Mouse (Mus musculus) cortical plate, adult 2 months (tissue): ENCODE measurements around the gene Wipf1. TPM values are rescaled to one million over a fixed set of nuclear protein-coding genes. Genes with fewer than 3 reads are reported as not detected.

ENCODE experiments used
- H3K27ac ChIP-seq: fragments of 200-500 bp; 2 replicates; pipeline ENCODE4 v1.5.1; 2012; ENCODE audit warnings: low read length, control low read depth, inconsistent platforms; ENCODE audit not compliant: insufficient read depth
- H3K4me1 ChIP-seq: fragments of 200-500 bp; 2 replicates; pipeline ENCODE4 v1.6.1; 2011; ENCODE audit warnings: low read length; ENCODE audit not compliant: control insufficient read depth, insufficient read depth
- H3K4me3 ChIP-seq: fragments of 200-500 bp; 2 replicates; pipeline ENCODE4 v1.5.1; 2011; ENCODE audit warnings: mild to moderate bottlenecking, low read length, control low read depth; ENCODE audit not compliant: insufficient read depth
- CTCF ChIP-seq: fragments of 200-500 bp; IDR thresholded peaks from 2 replicates; pipeline ENCODE4 v1.5.1; 2011; ENCODE audit warnings: mild to moderate bottlenecking, control low read depth, low read length; ENCODE audit not compliant: insufficient read depth; ENCODE audit errors: extremely low read depth
- POLR2A ChIP-seq: fragments of 200-500 bp; IDR thresholded peaks from 2 replicates; pipeline ENCODE4 v1.6.1; 2011; ENCODE audit warnings: mild to moderate bottlenecking, low read length, control low read depth; ENCODE audit not compliant: insufficient read depth; ENCODE audit errors: extremely low read depth
- polyA plus RNA-seq: library from polyadenylated mRNA; depleted of rRNA; stranded (reverse); fragments of >200 nt; gene quantifications from 2 replicates; pipeline ENCODE4 v1.2.3, GENCODE M21; 2012

The Wipf1 gene
- polyA plus RNA-seq, 1 experiment, result 7.4 TPM

GRCm38 (mm10) chr2:73484561-73485235 lies 44.8 kb downstream of the Wipf1 start:
- TF ChIP-seq POLR2A, result no peak
- TF ChIP-seq CTCF, result no peak
- peak overlapping the region; percentile 63; the same call in 1 of the 2 replicates for H3K27ac ChIP-seq
- no peaks in the 10 kb centered on the region for H3K4me1 ChIP-seq
- peak overlapping the region; percentile 7; the same call in 1 of the 2 replicates for H3K4me3 ChIP-seq

GRCm38 (mm10) chr2:73478805-73479204 lies 50.7 kb downstream of the Wipf1 start:
- H3K27ac ChIP-seq, result no peak overlapping the region
- TF ChIP-seq CTCF (no peak), POLR2A (no peak)
- no peak overlapping the region for H3K4me3 ChIP-seq
- H3K4me1 ChIP-seq, result no peaks in the 10 kb centered on the region

- Histone ChIP-seq H3K4me3 (no peak overlapping the region), H3K27ac (peak overlapping the region; percentile 61)
- no peak for TF ChIP-seq POLR2A
- no peak for TF ChIP-seq CTCF
These were observed 52.0 kb downstream of the Wipf1 start for GRCm38 (mm10) chr2:73477501-73477900.

GRCm38 (mm10) chr2:73475519-73475918 lies 54.0 kb downstream of the Wipf1 start:
- TF ChIP-seq CTCF (no peak), POLR2A (no peak)
- no peak overlapping the region for H3K4me3 ChIP-seq
- H3K27ac ChIP-seq, result no peak overlapping the region
- H3K4me1 ChIP-seq, result no peaks in the 10 kb centered on the region

More at GRCm38 (mm10) chr2:73477501-73477900, 52.0 kb downstream of the Wipf1 start:
- no peaks in the 10 kb centered on the region for H3K4me1 ChIP-seq

- Histone ChIP-seq H3K4me3 (no peak overlapping the region), H3K4me1 (no peaks in the 10 kb centered on the region), H3K27ac (no peak overlapping the region)
- no peak for TF ChIP-seq POLR2A
- TF ChIP-seq CTCF, result no peak
These were observed 57.4 kb downstream of the Wipf1 start for GRCm38 (mm10) chr2:73472130-73472529.

- Histone ChIP-seq H3K27ac (no peak overlapping the region), H3K4me3 (no peak overlapping the region), H3K4me1 (no peaks in the 10 kb centered on the region)
- TF ChIP-seq CTCF (no peak), POLR2A (no peak)
These were observed 59.3 kb downstream of the Wipf1 start for GRCm38 (mm10) chr2:73470146-73470630.

GRCm38 (mm10) chr2:73469552-73469951 lies 60.0 kb downstream of the Wipf1 start:
- no peak overlapping the region for H3K27ac ChIP-seq
- H3K4me1 ChIP-seq, result no peaks in the 10 kb centered on the region
- TF ChIP-seq CTCF, result no peak
- no peak for TF ChIP-seq POLR2A
- H3K4me3 ChIP-seq, result no peak overlapping the region

- no peak overlapping the region for H3K27ac ChIP-seq
- no peaks in the 10 kb centered on the region for H3K4me1 ChIP-seq
- no peak overlapping the region for H3K4me3 ChIP-seq
- TF ChIP-seq CTCF, result no peak
- no peak for TF ChIP-seq POLR2A
These were observed 60.5 kb downstream of the Wipf1 start for GRCm38 (mm10) chr2:73468993-73469392.

GRCm38 (mm10) chr2:73467071-73467851 lies 62.3 kb downstream of the Wipf1 start:
- H3K4me3 ChIP-seq, result no peak overlapping the region
- no peak for TF ChIP-seq POLR2A
- no peak for TF ChIP-seq CTCF
- H3K27ac ChIP-seq, result no peak overlapping the region
- H3K4me1 ChIP-seq, result no peaks in the 10 kb centered on the region

- TF ChIP-seq CTCF, result no peak
- no peak for TF ChIP-seq POLR2A
- Histone ChIP-seq H3K27ac (no peak overlapping the region), H3K4me3 (no peak overlapping the region), H3K4me1 (no peaks in the 10 kb centered on the region)
These were observed 63.1 kb downstream of the Wipf1 start for GRCm38 (mm10) chr2:73466481-73466880.
